Mouse (Mus musculus): ENCODE measurements around the gene Cdkal1.

GRCm38 (mm10) chr13:29831126-29831525 is 24.3 kb downstream of the Cdkal1 start:
- TF ChIP-seq CTCF (IDR thresholded peaks at IDR 0.05; ENCODE audit: extremely low read depth, insufficient read depth, low read length) (no peak), POLR2A (IDR thresholded peaks at IDR 0.05; ENCODE audit: extremely low read depth, insufficient read depth, low read length) (no peak)
